Mouse (Mus musculus): ENCODE measurements at regions not wholly inside any gene's neighbourhood (a gene's known extent, or its start where the extent isn't known, plus 50 kb on each side); places are given as distances from the start of the nearest gene placed in this dataset.
A peak's percentile ranks its signal among the peaks of the same experiment; 100 is the strongest.

DNA sequence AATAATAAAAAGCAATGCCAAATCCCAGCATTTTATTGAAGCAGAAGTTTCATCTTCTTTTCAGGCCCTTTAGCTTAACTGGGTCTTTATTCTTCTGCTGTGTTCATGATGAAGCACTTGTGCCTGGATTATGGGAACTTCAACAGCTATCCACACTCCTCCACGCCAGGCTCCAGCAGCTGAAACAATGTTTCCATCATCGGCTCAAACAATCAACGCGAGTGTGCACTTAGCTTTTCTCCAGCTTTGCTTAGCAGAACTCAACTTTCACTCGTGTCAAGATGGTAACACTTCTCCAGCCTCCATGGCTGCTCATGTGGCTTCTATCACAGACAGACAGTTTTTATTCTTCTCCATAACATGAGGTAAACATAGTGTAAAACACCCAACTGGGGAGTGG lies 143.8 kb upstream of the Mdm1 start:
- no peak for DNase-seq (ENCODE audit: low spot score)

DNA sequence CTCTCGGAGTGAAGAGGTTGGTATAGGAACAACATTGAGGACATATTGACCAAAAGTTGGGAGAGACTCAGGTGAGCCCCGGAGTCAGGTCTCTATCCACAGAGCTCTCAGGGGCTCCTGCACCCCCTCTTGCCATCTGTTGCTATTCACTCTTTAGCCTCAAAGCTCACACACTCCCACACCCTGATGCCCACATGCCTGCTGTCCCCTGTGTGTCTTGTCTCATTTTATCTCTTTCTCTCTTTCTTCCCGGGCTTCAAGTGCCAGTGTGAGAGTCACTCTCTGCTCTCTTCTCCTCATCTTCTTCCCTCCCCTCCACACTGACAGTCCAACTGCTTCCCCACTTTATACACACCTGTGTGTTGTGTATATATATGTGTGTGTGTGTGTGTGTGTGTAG lies 141.0 kb upstream of the Mdm1 start:
- DNase-seq (ENCODE audit: low spot score): no peak

DNA sequence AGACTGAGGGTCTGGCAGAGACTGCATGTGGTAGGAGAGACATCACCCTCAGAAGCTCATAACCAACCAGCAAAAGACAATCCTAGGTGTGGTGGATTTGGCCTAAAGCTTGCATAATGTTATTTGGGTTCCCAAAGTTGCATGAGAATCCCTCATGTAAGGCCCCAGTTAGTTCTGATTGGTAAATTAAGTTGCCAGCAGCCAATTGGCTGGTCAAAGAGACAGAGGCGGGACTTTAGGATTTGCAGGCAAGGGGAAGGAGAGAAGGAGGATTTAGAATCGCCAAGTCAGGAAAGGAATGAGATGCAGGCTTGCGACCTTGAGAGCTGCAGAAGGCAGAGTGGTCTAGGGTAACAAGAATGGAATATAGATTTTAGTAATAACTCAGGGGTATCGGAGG lies 140.1 kb upstream of the Mdm1 start:
- no peak for DNase-seq (ENCODE audit: low spot score)

DNA sequence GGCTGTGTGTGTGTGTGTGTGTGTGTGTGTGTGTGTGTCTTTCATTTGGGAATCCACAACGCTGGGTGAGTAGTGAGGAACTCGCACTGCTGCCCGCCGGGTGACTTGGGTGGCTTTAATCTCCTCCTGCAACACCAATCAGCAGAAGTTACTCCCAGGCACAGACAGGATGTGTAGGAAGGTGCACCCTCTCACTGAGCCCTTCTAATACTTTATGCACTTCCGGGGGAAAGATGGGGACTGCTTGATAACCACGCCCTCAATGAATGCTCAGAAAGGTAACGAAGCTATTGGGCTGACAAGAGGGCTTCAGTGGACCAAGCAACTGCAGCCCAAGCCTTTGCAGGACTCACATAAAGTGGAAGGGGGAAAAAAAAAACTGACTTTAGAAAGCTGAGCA lies 139.6 kb upstream of the Mdm1 start:
- no peak for DNase-seq (ENCODE audit: low spot score)

DNA sequence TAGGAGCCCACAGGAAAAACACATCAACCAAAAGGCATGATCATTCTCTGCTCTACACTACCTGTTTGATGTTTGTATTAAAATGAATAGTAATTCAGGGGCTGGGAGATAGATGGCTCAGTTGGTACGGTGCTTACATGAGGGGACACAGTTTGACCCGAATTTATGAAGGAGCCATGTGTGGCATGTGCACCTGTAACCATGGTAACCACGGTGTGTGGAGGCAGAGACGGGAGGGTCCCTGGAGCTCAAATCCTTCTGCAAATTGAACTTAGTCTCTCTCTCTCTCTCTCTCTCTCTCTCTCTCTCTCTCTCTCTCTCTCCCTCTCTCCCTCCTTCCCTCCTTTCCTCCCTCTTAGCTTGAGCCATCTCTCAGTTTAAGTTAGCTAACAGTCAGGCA lies 139.1 kb upstream of the Mdm1 start:
- DNase-seq (ENCODE audit: low spot score): no peak

DNA sequence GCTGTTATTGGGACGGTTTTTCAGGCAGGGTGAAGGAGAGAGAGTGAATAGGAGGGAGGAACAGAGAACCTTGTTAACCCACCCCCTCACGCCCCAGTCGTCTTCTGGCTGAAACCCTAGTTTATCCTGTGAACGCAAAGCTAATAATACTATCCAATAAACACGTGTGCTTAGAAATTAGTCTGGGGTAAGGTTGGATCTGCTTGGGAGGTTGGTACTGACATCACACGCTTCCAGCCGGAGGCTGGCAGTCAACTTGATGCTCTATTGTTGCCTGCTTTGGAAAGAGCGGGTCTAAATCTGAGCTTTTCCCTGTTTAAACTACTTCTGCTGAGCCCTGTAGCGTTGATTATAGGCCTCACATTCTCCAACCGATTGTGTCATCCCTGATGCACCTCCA lies 138.4 kb upstream of the Mdm1 start:
- DNase-seq (ENCODE audit: low spot score): no peak

DNA sequence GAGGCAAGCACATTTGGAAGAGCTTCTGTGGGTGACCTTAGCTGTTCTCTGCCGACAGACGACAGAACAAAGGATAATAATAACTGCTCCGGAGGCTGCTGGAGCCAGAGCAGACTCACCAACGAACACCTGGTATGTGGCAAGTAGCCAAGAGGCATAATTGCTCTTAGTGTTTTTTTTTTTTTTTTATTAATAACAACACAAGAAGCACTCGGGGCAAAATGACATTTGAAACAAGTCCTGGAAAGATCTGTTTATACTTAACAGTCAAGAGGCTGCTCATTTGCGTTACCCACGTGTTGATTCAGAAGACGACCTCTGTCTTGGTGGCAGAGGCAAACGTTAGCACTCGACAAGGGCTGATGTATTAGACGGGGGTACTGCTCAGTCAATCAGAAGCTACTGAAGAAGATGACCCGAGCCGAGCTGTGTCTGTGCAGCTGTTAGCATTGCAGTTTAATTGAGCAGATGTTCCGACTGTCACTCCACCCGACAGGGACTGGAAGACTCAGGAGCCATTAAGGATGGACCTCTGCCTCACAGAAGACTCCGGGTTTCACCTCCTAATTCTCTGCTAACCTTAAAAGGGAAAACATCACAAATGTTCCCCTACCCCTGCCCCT lies 137.8 kb upstream of the Mdm1 start:
- DNase-seq (ENCODE audit: low spot score): no peak

DNA sequence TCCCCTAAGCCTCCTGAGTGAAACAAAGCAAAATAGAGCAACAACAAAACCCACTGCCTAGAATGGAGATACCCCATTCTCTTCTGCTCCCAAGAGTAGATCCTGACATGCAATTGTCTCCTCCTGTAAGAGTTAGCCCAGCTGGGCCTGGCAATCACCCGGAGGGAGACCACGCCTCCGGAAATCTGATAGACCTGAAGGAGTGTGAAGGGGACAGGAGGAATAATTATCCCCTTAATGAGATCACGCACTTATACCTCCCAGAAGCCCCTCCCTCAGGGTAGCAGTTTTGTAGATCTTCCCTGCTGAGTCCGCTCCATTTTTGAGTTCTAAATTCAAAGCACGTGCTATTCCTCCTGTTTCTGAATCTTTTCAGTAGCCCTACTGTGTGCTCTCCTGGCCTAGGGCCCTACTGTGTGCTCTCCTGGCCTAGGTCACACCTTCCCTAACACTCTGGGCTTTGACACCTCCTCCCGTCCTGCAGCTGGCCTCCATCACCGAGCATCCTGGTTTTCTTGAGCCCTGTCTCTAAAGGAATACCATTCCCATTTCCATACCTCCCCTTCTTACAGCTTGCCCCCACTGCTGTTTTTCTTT lies 137.2 kb upstream of the Mdm1 start:
- no peak for DNase-seq (ENCODE audit: low spot score)

DNA sequence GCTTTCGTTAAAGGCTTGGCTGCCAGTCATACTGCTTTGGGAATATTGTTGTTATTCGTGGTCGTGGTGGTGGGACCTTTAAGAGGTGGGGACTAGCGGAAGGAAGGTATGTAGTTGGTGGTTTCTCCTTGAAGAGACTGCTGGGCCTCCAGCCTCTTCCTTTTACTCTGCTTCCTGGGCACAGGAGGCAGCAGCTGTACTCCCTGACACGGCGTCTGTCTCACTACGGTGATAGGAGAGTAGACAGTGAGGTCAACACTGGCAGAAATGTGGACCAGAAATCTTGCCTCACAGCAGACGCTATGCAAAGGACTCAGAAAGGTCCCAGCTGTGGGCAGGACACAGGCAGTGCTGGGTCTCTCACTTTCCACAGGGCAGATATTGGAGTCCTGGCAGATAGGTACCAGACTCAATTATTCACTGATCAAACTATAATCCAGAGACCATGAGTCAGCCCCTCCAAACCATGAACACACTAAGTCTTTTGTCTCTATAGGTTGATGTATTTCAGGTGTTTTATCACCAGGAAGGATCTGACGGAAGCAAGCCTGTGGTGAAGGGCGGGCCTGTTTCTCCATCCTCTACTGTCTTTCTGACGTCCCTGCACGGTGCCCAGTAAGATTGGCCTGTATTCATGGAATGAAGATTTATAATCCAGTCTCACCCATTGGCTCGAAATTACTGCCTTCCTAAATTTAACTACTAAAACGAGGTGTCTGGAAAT lies 134.6 kb upstream of the Mdm1 start:
- DNase-seq (ENCODE audit: low spot score): no peak

DNA sequence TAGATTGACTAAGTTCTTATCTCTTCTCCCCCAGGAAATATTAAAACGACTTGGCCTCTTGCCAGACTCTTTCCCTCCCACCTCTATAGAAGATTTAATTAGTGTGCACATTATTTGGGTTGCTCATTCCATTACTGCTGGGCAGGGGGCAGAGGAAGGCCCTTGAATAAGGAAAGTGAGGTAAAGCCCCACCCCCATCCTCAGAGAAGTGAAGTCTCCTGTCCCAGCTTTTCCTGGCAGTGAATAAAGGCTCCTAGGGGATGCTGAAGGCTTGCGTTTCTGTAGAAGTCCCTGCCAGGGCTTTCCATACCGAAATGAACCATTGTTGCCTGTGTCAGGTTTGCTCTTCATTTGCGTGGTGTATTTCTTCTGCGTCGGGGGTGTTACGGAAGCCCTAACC lies 133.8 kb upstream of the Mdm1 start:
- DNase-seq (ENCODE audit: low spot score): no peak

DNA sequence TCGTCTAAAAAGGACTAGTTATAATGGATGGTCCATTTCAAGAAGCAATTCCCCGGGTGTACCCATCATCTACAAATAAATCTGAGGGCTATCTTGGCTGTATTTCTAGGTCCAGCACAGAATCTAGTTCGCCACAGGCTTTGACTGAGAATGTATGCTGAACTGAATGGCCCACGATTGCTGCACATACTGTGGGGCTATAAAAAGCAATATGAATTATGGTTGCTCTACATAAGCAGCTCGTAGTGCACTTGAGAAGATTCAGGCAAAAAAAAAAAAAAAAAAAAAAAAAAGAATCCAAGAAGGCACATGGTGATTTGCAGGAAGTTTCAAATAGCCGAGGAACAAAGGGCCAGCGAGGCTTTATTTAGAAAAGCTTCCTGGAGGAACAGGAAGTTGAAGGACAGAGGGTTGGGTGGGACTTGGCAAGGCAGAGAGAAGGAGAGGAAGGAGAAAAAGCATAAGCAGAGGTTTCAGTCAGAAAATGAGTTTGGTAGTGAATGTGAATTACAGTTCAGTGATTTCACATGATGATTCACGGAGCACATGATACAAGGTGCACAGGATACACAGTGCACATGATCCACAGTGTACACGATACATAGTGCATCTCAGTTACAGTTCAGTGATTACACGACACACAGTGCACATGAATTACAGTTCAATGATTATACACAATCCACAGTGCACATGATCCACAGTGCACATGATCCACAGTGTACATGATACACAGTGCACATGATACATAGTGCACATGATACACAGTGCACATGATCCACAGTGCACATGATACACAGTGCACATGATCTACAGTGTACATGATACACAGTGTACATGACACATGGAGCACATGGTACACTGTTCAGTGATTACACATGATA lies 129.7 kb upstream of the Mdm1 start:
- no peak for DNase-seq (ENCODE audit: low spot score)

DNA sequence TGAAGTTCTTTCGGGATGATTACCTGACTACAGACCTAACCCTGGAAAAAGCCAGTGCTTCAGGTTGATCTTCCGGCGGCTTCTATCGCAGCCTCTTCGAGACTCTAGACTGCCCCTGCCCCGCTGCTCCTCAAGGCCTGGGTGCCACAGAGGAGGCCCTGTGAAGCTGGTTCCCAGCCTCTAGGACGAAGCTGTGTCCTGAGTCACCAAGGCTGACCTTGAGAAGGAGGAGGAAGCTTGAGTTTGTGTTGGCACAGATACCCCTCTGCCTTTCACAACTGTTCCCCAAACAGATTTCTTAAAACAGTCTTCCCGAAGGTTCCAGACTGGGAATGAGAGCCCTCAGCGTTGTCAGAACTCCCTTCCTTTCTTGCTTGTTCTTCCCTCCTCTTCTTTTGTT lies 112.8 kb upstream of the Mdm1 start:
- no peak for DNase-seq (ENCODE audit: low spot score)

DNA sequence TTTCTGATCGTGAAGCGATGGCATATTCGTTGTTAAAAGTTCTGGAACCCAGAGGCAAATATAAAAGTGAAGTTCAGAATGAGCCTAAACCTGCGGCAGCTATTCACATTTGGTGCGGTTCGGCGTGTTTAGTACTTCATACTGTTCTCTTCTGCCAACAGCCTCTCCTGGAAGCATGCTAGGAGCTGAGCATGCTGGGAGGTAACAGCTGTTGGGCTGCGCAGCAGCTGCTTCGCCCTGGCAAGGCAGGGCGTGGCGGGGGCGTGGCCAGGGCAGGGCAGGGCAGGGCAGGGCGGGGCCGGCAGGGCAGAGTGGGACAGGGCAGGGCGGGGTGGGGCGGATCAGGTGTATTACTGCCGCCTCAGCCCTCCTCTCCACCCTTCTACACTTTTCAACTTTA lies 107.2 kb upstream of the Mdm1 start:
- DNase-seq (ENCODE audit: low spot score): no peak

DNA sequence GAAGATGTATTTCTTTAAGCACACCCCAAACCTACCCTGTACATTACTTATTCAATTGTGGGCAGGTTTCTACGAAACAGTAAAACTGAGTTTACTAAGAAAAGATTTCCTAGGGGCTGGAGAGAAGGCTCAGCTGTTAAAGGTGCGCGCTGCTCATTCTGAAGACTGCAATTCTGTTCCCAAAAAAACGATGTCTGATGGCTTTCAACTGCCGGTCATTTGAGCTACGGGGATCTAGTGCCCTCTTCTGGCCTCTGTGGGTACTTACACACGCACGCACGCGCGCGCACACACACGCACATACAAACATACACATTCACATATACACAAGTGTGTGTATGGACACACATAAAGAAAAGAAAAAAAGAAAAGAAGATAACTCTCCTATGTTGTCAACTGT lies 106.6 kb upstream of the Mdm1 start:
- no peak for DNase-seq (ENCODE audit: low spot score)

DNA sequence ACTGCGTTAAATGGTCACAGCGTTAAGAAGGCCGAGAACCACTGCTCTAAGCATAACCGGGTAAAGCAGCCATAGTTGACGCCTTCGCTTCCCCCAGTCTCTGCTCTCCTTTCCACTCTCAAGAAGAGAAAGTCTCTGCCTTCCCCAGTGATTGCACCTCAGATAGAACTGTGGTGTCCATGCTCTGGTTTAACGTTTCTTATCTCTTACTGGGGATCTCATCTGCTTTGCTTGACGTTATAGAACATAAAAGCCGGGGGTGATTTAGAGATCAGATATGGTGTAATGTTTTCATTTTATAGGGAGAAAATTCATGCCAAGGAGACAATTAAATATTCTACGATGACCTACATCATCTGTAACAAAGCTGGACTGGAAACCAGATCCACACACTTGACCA lies 103.1 kb upstream of the Mdm1 start:
- DNase-seq (ENCODE audit: low spot score): no peak

DNA sequence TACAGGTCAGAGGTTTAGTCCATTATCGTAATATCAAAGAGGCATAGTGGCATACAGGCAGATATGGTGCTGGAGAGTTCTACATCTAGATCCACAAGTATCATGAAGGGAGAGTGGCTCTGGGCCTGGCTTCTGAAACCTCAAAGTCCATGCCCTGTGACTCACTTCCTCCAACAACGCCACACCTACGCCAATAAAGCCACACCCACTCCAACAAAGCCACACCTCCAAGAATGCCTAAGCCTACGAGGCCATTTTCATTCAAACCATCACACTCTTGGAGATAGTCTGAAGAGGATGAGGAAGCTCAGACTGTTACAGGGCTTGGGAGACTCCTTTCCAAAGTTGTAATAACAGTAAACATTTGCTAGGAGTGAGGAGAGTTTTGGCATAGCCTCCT lies 102.6 kb upstream of the Mdm1 start:
- no peak for DNase-seq (ENCODE audit: low spot score)

DNA sequence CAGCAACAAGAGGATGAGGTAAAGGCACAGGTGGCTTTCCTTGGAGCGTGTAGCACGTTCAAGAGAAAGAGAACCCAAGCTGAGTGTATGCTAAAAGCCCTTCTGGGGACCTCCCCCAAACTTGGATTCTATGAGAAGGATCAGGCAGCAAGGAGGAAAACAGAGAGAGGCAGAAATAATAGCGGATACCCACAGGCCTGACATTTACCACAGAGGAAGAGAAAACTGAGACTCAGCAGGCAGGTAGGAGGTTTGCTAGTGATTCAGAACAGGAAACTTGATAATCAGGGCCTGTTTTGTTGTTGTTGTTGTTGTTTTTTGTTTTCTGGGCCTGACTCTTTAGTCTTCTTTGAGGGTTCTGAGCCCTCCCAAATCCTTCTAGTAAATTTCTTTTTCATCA lies 100.5 kb upstream of the Mdm1 start:
- no peak for DNase-seq (ENCODE audit: low spot score)

DNA sequence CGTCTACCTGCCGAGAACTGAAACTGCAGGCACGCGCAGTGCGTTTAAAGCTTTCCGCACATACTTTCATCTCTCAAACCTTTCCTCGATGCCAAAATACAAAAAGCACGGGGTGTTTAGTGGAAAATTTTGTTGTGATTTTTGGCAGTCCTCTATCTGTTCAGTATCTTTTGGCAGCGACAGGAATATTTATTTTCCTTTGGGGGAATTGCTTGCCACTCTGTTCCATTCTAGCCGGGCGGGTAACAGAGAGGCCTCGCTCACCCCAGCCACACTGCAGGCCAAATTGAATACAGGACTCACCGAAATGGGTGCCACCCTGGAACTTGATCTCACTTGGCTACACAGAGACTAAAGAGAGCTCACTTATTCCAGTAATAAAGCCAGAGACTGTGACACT lies 97.8 kb upstream of the Mdm1 start:
- DNase-seq (ENCODE audit: low spot score): no peak

DNA sequence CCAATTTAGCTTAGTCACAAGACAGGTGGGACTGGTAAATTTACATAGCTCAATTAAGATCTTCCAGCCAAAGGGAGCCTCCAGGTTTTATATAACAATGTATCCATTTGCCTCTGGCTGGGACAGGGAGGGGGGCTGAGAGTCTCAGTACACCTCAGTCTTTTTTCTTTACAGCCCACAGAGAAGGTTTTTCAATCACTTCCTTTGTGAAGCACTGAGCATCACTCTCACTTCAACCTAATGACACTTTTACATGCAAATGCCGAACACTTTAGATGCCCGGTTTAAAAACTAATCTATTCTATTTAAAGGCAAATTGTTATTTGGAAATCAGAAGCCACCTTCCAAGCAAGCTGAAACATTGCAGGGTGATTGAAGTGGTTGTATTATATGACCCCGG lies 96.8 kb upstream of the Mdm1 start:
- DNase-seq (ENCODE audit: low spot score): no peak

DNA sequence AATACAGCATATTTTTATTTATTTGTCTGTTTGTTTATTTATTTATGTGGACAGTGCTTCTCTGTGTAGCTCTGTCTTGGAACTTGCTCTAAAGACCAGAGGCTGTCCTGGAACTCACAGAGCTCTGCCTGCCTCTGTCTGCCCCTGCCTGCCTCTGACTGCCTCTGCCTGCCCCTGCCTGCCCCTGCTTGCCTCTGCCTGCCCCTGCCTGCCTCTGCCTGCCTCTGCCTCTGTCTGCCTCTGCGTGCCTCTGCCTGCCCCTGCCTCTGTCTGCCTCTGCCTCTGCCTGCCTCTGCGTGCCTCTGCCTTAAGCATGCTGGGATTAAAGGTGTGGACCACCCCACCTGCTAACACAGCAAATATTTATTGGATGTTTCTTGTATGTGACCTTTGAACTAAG lies 96.2 kb upstream of the Mdm1 start:
- no peak for DNase-seq (ENCODE audit: low spot score)

DNA sequence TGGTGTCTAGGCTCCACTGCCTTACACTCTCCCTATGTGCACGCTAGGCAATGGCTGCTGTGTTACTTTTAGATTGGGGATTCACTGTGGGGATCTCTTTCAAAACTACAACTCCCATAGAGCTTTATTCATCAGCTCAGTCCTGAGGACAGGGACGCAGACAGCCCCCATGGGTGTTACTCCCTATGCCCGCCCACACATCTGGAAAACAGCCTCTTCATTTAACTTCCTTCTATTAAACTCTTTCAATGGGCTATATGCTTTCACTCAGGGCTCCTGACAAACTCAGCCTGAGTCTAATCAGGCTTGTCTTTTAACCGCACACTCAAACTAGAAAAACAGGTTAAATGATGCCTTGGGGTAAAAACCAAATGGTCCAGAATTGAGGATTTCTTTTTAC lies 95.3 kb upstream of the Mdm1 start:
- no peak for DNase-seq (ENCODE audit: low spot score)

DNA sequence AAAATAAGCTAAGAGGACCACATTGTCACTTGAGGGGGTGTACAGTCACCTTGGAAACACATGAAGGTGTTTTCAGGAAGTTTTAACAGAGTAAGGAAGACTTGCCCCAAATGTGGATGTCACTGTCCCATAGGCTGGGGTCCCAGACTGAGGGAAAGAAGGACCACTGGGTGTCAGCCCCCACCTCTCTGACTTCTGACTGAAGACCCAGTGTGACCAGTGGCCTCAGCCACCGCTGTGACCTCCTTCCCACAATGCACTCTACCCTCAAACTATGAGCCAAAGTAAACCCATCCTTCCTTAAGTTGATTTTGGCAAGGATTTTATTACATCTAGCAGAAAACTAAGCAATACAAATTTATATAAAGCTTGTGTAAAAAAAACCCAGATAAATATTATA lies 94.8 kb upstream of the Mdm1 start:
- no peak for DNase-seq (ENCODE audit: low spot score)

DNA sequence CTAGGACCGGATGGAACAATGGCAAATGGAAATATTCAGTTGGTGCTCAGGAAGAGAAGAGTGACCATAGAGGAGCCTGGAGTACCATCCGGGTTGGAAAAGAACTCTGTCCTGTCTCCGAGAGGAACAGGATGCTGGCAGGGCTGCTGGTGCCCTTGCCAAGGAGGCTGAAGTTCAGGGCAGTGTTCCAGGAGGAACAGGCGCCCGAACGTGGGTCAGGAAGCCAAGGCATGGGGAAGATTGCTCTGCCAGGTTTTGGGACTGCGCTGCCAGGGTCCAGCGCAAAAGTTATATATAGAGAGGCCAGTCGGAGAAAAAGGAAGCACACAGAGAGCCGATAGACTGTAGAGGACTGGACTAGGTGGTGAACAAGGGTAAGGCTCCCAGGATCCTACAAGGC lies 92.3 kb upstream of the Mdm1 start:
- peak; percentile 37 for DNase-seq (ENCODE audit: low spot score)
